Mouse (Mus musculus) hindbrain, embryonic 14.5 days (tissue): ENCODE measurements around the gene Nmnat2. TPM values are rescaled to one million over a fixed set of nuclear protein-coding genes. Genes with fewer than 3 reads are reported as not detected.
A peak's percentile ranks its signal among the peaks of the same experiment; 100 is the strongest.

Experiments used
- ATAC-seq: fragments of 200-750 bp; cut with Nextera tagmentation; 2 replicates; pipeline ENCODE4 v1.8.0; 2017; ENCODE audit warnings: moderate number of reproducible peaks, mild to moderate bottlenecking, moderate TSS enrichment, moderate library complexity; ENCODE audit not compliant: low FRiP score
- DNase-seq: peaks from one replicate; pipeline ENCODE4 v3.0.0-alpha.2; 2015; ENCODE audit warnings: low spot score
- H3K27ac ChIP-seq: fragments of 300-500 bp; sonication (generic); 2 replicates; pipeline ENCODE4 v1.5.1; 2014; ENCODE audit warnings: mild to moderate bottlenecking, moderate library complexity
- H3K27me3 ChIP-seq: fragments of 300-500 bp; sonication (generic); 2 replicates; pipeline ENCODE4 v1.6.1; 2014; ENCODE audit warnings: mild to moderate bottlenecking, low read length, mixed read lengths; ENCODE audit not compliant: control insufficient read depth, insufficient read depth
- H3K36me3 ChIP-seq: fragments of 300-500 bp; sonication (generic); replicated peaks from 2 replicates; pipeline ENCODE4 v1.6.1; 2014; ENCODE audit not compliant: control insufficient read depth, insufficient read depth
- H3K4me1 ChIP-seq: fragments of 300-500 bp; sonication (generic); replicated peaks from 2 replicates; pipeline ENCODE4 v1.6.1; 2014; ENCODE audit warnings: antibody characterized with exemption, low read length, mixed read lengths; ENCODE audit not compliant: control insufficient read depth, insufficient read depth
- H3K4me2 ChIP-seq: fragments of 300-500 bp; sonication (generic); replicated peaks from 2 replicates; pipeline ENCODE4 v1.6.1; 2014; ENCODE audit warnings: mild to moderate bottlenecking, moderate library complexity
- H3K4me3 ChIP-seq: fragments of 300-500 bp; sonication (generic); replicated peaks from 2 replicates; pipeline ENCODE4 v1.5.1; 2014; ENCODE audit warnings: mild to moderate bottlenecking, low read length
- H3K9ac ChIP-seq: fragments of 300-500 bp; sonication (generic); 2 replicates; pipeline ENCODE4 v1.6.1; 2014
- H3K9me3 ChIP-seq: fragments of 300-500 bp; sonication (generic); 2 replicates; pipeline ENCODE4 v1.6.1; 2016; ENCODE audit warnings: low read length; ENCODE audit not compliant: control insufficient read depth
- WGBS: fragments of 180-500 bp; shearing (Covaris S2); extraction: QIAGEN DNeasy Blood & Tissue Kit; methylation state at CpG from one replicate; pipeline ENCODE4 v1.1.7; 2014; 5-methylcytosine and 5-hydroxymethylcytosine counted together
- polyA plus RNA-seq: library from polyadenylated mRNA; unstranded; fragments of >200 nt; fragmentation: Nextera tagmentation; extraction: Ambion mirVana; gene quantifications from 2 replicates; pipeline ENCODE4 v1.2.1, GENCODE M21; 2014

Gene Nmnat2
- polyA plus RNA-seq, 1 experiment from 2014 or later, result 84.7 TPM

- H3K27ac ChIP-seq, result no peak overlapping the region
- WGBS, result 75% methylated on average over 11 of the region's 12 CpGs
- H3K9me3 ChIP-seq, result no peaks in the 10 kb centered on the region
- no peaks in the 10 kb centered on the region for H3K27me3 ChIP-seq
- no peaks in the 10 kb centered on the region for H3K36me3 ChIP-seq
- DNase-seq (no peak), ATAC-seq (no peak)
- no peak overlapping the region for H3K4me3 ChIP-seq
- no peak overlapping the region for H3K9ac ChIP-seq
- no peaks in the 10 kb centered on the region for H3K4me1 ChIP-seq
- no peak overlapping the region for H3K4me2 ChIP-seq
Measured at GRCm38 (mm10) chr1:153104804-153105203, 150.0 kb downstream of the Nmnat2 start.

- peaks cover 11% of the 10 kb centered on the region for H3K36me3 ChIP-seq
- H3K4me1 ChIP-seq, result no peaks in the 10 kb centered on the region
- no peak overlapping the region for H3K4me2 ChIP-seq
- H3K27me3 ChIP-seq, result no peaks in the 10 kb centered on the region
- H3K27ac ChIP-seq, result peak overlapping the region; percentile 29; the same call in 1 of the 2 replicates
- ATAC-seq, result peak; percentile 79; the same call in 1 of the 2 replicates
- no peak overlapping the region for H3K4me3 ChIP-seq
- WGBS, result 28% methylated on average over 7 of the region's 7 CpGs
- H3K9me3 ChIP-seq, result no peaks in the 10 kb centered on the region
- H3K9ac ChIP-seq, result no peak overlapping the region
- DNase-seq, result peak; percentile 59
Measured at GRCm38 (mm10) chr1:153107866-153108265, 153.1 kb downstream of the Nmnat2 start.

- Histone ChIP-seq H3K9me3 (no peaks in the 10 kb centered on the region), H3K27ac (no peak overlapping the region), H3K4me3 (no peak overlapping the region), H3K9ac (no peak overlapping the region), H3K4me1 (no peaks in the 10 kb centered on the region), H3K27me3 (no peaks in the 10 kb centered on the region), H3K36me3 (peaks cover 17% of the 10 kb centered on the region), H3K4me2 (no peak overlapping the region)
- ATAC-seq, result no peak
- no peak for DNase-seq
- 87% methylated on average over 5 of the region's 5 CpGs for WGBS
Measured at GRCm38 (mm10) chr1:153109346-153109745, 154.6 kb downstream of the Nmnat2 start.

GRCm38 (mm10) chr1:153109836-153110235 is 155.0 kb downstream of the Nmnat2 start:
- DNase-seq (no peak), ATAC-seq (no peak)
- Histone ChIP-seq H3K4me2 (no peak overlapping the region), H3K4me1 (no peaks in the 10 kb centered on the region), H3K9ac (no peak overlapping the region), H3K4me3 (no peak overlapping the region), H3K36me3 (peaks cover 19% of the 10 kb centered on the region), H3K9me3 (no peaks in the 10 kb centered on the region), H3K27ac (no peak overlapping the region), H3K27me3 (no peaks in the 10 kb centered on the region)
- 76% methylated on average over 3 of the region's 3 CpGs for WGBS

- no peak for ATAC-seq
- no peak overlapping the region for H3K4me2 ChIP-seq
Measured at GRCm38 (mm10) chr1:153111596-153111995, 156.8 kb downstream of the Nmnat2 start.

GRCm38 (mm10) chr1:153115315-153115714 is 160.5 kb downstream of the Nmnat2 start:
- Histone ChIP-seq H3K4me3 (no peak overlapping the region), H3K9me3 (no peaks in the 10 kb centered on the region), H3K4me2 (no peak overlapping the region), H3K4me1 (no peaks in the 10 kb centered on the region), H3K36me3 (peaks cover 24% of the 10 kb centered on the region), H3K27ac (no peak overlapping the region), H3K9ac (no peak overlapping the region), H3K27me3 (no peaks in the 10 kb centered on the region)
- ATAC-seq (no peak), DNase-seq (no peak)
- 86% methylated on average over 8 of the region's 8 CpGs for WGBS

More at GRCm38 (mm10) chr1:153111596-153111995, 156.8 kb downstream of the Nmnat2 start:
- WGBS, result 69% methylated on average over 4 of the region's 4 CpGs
- no peaks in the 10 kb centered on the region for H3K9me3 ChIP-seq
- no peak for DNase-seq
- no peak overlapping the region for H3K9ac ChIP-seq
- H3K27ac ChIP-seq, result no peak overlapping the region
- peaks cover 24% of the 10 kb centered on the region for H3K36me3 ChIP-seq
- no peaks in the 10 kb centered on the region for H3K27me3 ChIP-seq
- no peaks in the 10 kb centered on the region for H3K4me1 ChIP-seq
- no peak overlapping the region for H3K4me3 ChIP-seq

- H3K27me3 ChIP-seq, result no peaks in the 10 kb centered on the region
- H3K27ac ChIP-seq, result no peak overlapping the region
- ATAC-seq, result no peak
- no peaks in the 10 kb centered on the region for H3K9me3 ChIP-seq
- H3K4me3 ChIP-seq, result no peak overlapping the region
- 78% methylated on average over 6 of the region's 6 CpGs for WGBS
- DNase-seq, result no peak
- no peaks in the 10 kb centered on the region for H3K4me1 ChIP-seq
- H3K4me2 ChIP-seq, result no peak overlapping the region
- peaks cover 2% of the 10 kb centered on the region for H3K36me3 ChIP-seq
- no peak overlapping the region for H3K9ac ChIP-seq
Measured at GRCm38 (mm10) chr1:153120544-153120943, 165.8 kb downstream of the Nmnat2 start.

- Histone ChIP-seq H3K9ac (no peak overlapping the region), H3K4me2 (no peak overlapping the region), H3K36me3 (no peaks in the 10 kb centered on the region), H3K4me3 (no peak overlapping the region), H3K9me3 (no peaks in the 10 kb centered on the region), H3K27me3 (no peaks in the 10 kb centered on the region), H3K4me1 (no peaks in the 10 kb centered on the region), H3K27ac (no peak overlapping the region)
- ATAC-seq (no peak), DNase-seq (no peak)
- WGBS, result 86% methylated on average over 5 of the region's 5 CpGs
Measured at GRCm38 (mm10) chr1:153121320-153121719, 166.5 kb downstream of the Nmnat2 start.

- WGBS, result 92% methylated on average over 4 of the region's 4 CpGs
- DNase-seq (no peak), ATAC-seq (no peak)
Measured at GRCm38 (mm10) chr1:153122764-153123163, 168.0 kb downstream of the Nmnat2 start.

GRCm38 (mm10) chr1:153124502-153124901 is 169.7 kb downstream of the Nmnat2 start:
- no peaks in the 10 kb centered on the region for H3K4me1 ChIP-seq
- DNase-seq (no peak), ATAC-seq (no peak)
- H3K4me2 ChIP-seq, result no peak overlapping the region
- no peaks in the 10 kb centered on the region for H3K9me3 ChIP-seq
- 90% methylated on average over 5 of the region's 5 CpGs for WGBS
- H3K36me3 ChIP-seq, result no peaks in the 10 kb centered on the region
- no peak overlapping the region for H3K27ac ChIP-seq
- no peaks in the 10 kb centered on the region for H3K27me3 ChIP-seq
- H3K9ac ChIP-seq, result no peak overlapping the region
- no peak overlapping the region for H3K4me3 ChIP-seq

More at GRCm38 (mm10) chr1:153122764-153123163, 168.0 kb downstream of the Nmnat2 start:
- Histone ChIP-seq H3K9ac (no peak overlapping the region), H3K27ac (no peak overlapping the region), H3K27me3 (no peaks in the 10 kb centered on the region), H3K4me3 (no peak overlapping the region), H3K36me3 (no peaks in the 10 kb centered on the region), H3K4me2 (no peak overlapping the region), H3K9me3 (no peaks in the 10 kb centered on the region), H3K4me1 (no peaks in the 10 kb centered on the region)
